Mouse (Mus musculus) embryonic facial prominence, embryonic 12.5 days (tissue): ENCODE measurements around the gene Nudt4. TPM values are rescaled to one million over a fixed set of nuclear protein-coding genes. Genes with fewer than 3 reads are reported as not detected.
A peak's percentile ranks its signal among the peaks of the same experiment; 100 is the strongest.

Experiments
- ATAC-seq: fragments of 200-750 bp; cut with Nextera tagmentation; 2 replicates; pipeline ENCODE4 v1.8.0; 2017; ENCODE audit not compliant: insufficient number of reproducible peaks, insufficient read depth, low FRiP score, low TSS enrichment
- H3K27ac ChIP-seq: fragments of 300-500 bp; sonication (generic); 2 replicates; pipeline ENCODE4 v1.5.1; 2016; ENCODE audit warnings: mild to moderate bottlenecking
- H3K27me3 ChIP-seq: fragments of 300-500 bp; sonication (generic); 2 replicates; pipeline ENCODE4 v1.6.1; 2016; ENCODE audit warnings: mild to moderate bottlenecking, moderate library complexity
- H3K36me3 ChIP-seq: fragments of 300-500 bp; sonication (generic); 2 replicates; pipeline ENCODE4 v1.6.1; 2016; ENCODE audit warnings: mild to moderate bottlenecking
- H3K4me1 ChIP-seq: fragments of 300-500 bp; sonication (generic); 2 replicates; pipeline ENCODE4 v1.6.1; 2016
- H3K4me2 ChIP-seq: fragments of 300-500 bp; sonication (generic); replicated peaks from 2 replicates; pipeline ENCODE4 v1.6.1; 2016; ENCODE audit warnings: mild to moderate bottlenecking, moderate library complexity
- H3K4me3 ChIP-seq: fragments of 300-500 bp; sonication (generic); 2 replicates; pipeline ENCODE4 v1.5.1; 2016; ENCODE audit warnings: mild to moderate bottlenecking
- H3K9ac ChIP-seq: fragments of 300-500 bp; sonication (generic); 2 replicates; pipeline ENCODE4 v1.6.1; 2016; ENCODE audit warnings: mild to moderate bottlenecking, moderate library complexity
- H3K9me3 ChIP-seq: fragments of 300-500 bp; sonication (generic); 2 replicates; pipeline ENCODE4 v1.6.1; 2016; ENCODE audit warnings: mild to moderate bottlenecking, moderate library complexity
- WGBS: fragments of 180-500 bp; shearing (Covaris S2); methylation state at CpG from one replicate; pipeline ENCODE4 v1.1.7; 2016; 5-methylcytosine and 5-hydroxymethylcytosine counted together
- polyA plus RNA-seq: library from polyadenylated mRNA; unstranded; fragments of >200 nt; fragmentation: Nextera tagmentation; extraction: Ambion mirVana; gene quantifications from 2 replicates; pipeline ENCODE4 v1.2.1, GENCODE M21; 2016

The Nudt4 gene
- polyA plus RNA-seq, 1 experiment from 2014 or later = 122 TPM

- ATAC-seq = no peak
- 82% methylated on average over 6 of the region's 6 CpGs for WGBS
Measured at GRCm38 (mm10) chr10:95590196-95590595, 26.2 kb upstream of the Nudt4 start.

GRCm38 (mm10) chr10:95589196-95589595 lies 25.2 kb upstream of the Nudt4 start:
- no peak overlapping the region for H3K9ac ChIP-seq
- 91% methylated on average over 4 of the region's 4 CpGs for WGBS
- no peak overlapping the region for H3K4me3 ChIP-seq
- no peaks in the 10 kb centered on the region for H3K4me1 ChIP-seq
- H3K27me3 ChIP-seq = no peaks in the 10 kb centered on the region
- ATAC-seq = 0 out of 2 replicates have a peak, but pooled peaks have one; percentile 41
- no peaks in the 10 kb centered on the region for H3K9me3 ChIP-seq
- no peaks in the 10 kb centered on the region for H3K36me3 ChIP-seq
- H3K4me2 ChIP-seq = no peak overlapping the region
- H3K27ac ChIP-seq = no peak overlapping the region

More at GRCm38 (mm10) chr10:95590196-95590595, 26.2 kb upstream of the Nudt4 start:
- Histone ChIP-seq H3K4me3 (no peak overlapping the region), H3K4me2 (no peak overlapping the region), H3K9ac (no peak overlapping the region), H3K36me3 (no peaks in the 10 kb centered on the region), H3K4me1 (no peaks in the 10 kb centered on the region), H3K27me3 (no peaks in the 10 kb centered on the region), H3K9me3 (no peaks in the 10 kb centered on the region), H3K27ac (no peak overlapping the region)

GRCm38 (mm10) chr10:95587509-95588220 lies 23.7 kb upstream of the Nudt4 start:
- no peaks in the 10 kb centered on the region for H3K27me3 ChIP-seq
- no peak for ATAC-seq
- H3K9ac ChIP-seq = no peak overlapping the region
- H3K4me2 ChIP-seq = no peak overlapping the region
- no peak overlapping the region for H3K4me3 ChIP-seq
- no peak overlapping the region for H3K27ac ChIP-seq
- WGBS = 56% methylated on average over 8 of the region's 8 CpGs
- H3K9me3 ChIP-seq = no peaks in the 10 kb centered on the region
- no peaks in the 10 kb centered on the region for H3K36me3 ChIP-seq
- H3K4me1 ChIP-seq = no peaks in the 10 kb centered on the region

- Histone ChIP-seq H3K36me3 (no peaks in the 10 kb centered on the region), H3K27me3 (no peaks in the 10 kb centered on the region), H3K9me3 (no peaks in the 10 kb centered on the region), H3K9ac (no peak overlapping the region), H3K4me3 (no peak overlapping the region), H3K4me1 (no peaks in the 10 kb centered on the region), H3K27ac (no peak overlapping the region), H3K4me2 (no peak overlapping the region)
- WGBS = 82% methylated on average over 6 of the region's 6 CpGs
- ATAC-seq = no peak
Measured at GRCm38 (mm10) chr10:95585554-95585953, 21.6 kb upstream of the Nudt4 start.

GRCm38 (mm10) chr10:95577567-95577950 lies 13.6 kb upstream of the Nudt4 start:
- Histone ChIP-seq H3K27me3 (no peaks in the 10 kb centered on the region), H3K9ac (no peak overlapping the region), H3K4me3 (no peak overlapping the region), H3K9me3 (no peaks in the 10 kb centered on the region), H3K27ac (peak overlapping the region; percentile 51; the same call in 1 of the 2 replicates), H3K4me2 (no peak overlapping the region), H3K36me3 (no peaks in the 10 kb centered on the region), H3K4me1 (no peaks in the 10 kb centered on the region; the same call in 1 of the 2 replicates)
- 17% methylated on average over 4 of the region's 4 CpGs for WGBS
- ATAC-seq = 0 out of 2 replicates have a peak, but pooled peaks have one; percentile 10

GRCm38 (mm10) chr10:95576876-95577566 lies 13.1 kb upstream of the Nudt4 start:
- WGBS = 60% methylated on average over 14 of the region's 14 CpGs
- Histone ChIP-seq H3K9ac (no peak overlapping the region), H3K4me1 (no peaks in the 10 kb centered on the region; the same call in 1 of the 2 replicates), H3K4me2 (no peak overlapping the region), H3K27me3 (no peaks in the 10 kb centered on the region), H3K27ac (0 out of 2 replicates have a peak overlapping the region, but pooled peaks have one; percentile 1), H3K36me3 (no peaks in the 10 kb centered on the region), H3K9me3 (no peaks in the 10 kb centered on the region), H3K4me3 (no peak overlapping the region)
- ATAC-seq = no peak

GRCm38 (mm10) chr10:95575839-95576380 lies 12.0 kb upstream of the Nudt4 start:
- no peak for ATAC-seq
- Histone ChIP-seq H3K4me3 (no peak overlapping the region), H3K4me1 (no peaks in the 10 kb centered on the region; the same call in 1 of the 2 replicates), H3K27me3 (no peaks in the 10 kb centered on the region), H3K36me3 (no peaks in the 10 kb centered on the region), H3K9ac (no peak overlapping the region), H3K9me3 (no peaks in the 10 kb centered on the region), H3K27ac (no peak overlapping the region), H3K4me2 (no peak overlapping the region)
- WGBS = 77% methylated on average over 10 of the region's 10 CpGs

- no peaks in the 10 kb centered on the region for H3K27me3 ChIP-seq
- H3K9me3 ChIP-seq = no peaks in the 10 kb centered on the region
- ATAC-seq = no peak
- H3K4me2 ChIP-seq = no peak overlapping the region
- WGBS = 78% methylated on average over 4 of the region's 4 CpGs
- H3K4me1 ChIP-seq = no peaks in the 10 kb centered on the region; the same call in 1 of the 2 replicates
- no peak overlapping the region for H3K27ac ChIP-seq
- H3K4me3 ChIP-seq = no peak overlapping the region
- H3K36me3 ChIP-seq = no peaks in the 10 kb centered on the region
- no peak overlapping the region for H3K9ac ChIP-seq
Measured at GRCm38 (mm10) chr10:95574994-95575393, 11.0 kb upstream of the Nudt4 start.

GRCm38 (mm10) chr10:95569441-95569840 lies 5.5 kb upstream of the Nudt4 start:
- Histone ChIP-seq H3K4me2 (no peak overlapping the region), H3K9me3 (no peaks in the 10 kb centered on the region), H3K4me3 (no peak overlapping the region), H3K27ac (no peak overlapping the region), H3K4me1 (peaks cover 9% of the 10 kb centered on the region; the same call in 1 of the 2 replicates), H3K36me3 (no peaks in the 10 kb centered on the region), H3K9ac (no peak overlapping the region), H3K27me3 (no peaks in the 10 kb centered on the region)
- WGBS = 70% methylated on average over 2 of the region's 2 CpGs
- ATAC-seq = no peak

- WGBS = 73% methylated on average over 6 of the region's 6 CpGs
Measured at GRCm38 (mm10) chr10:95568016-95568415, 4.1 kb upstream of the Nudt4 start.

GRCm38 (mm10) chr10:95567550-95567949 lies 3.6 kb upstream of the Nudt4 start:
- H3K27ac ChIP-seq = no peak overlapping the region
- H3K4me3 ChIP-seq = no peak overlapping the region
- H3K9me3 ChIP-seq = no peaks in the 10 kb centered on the region
- H3K9ac ChIP-seq = no peak overlapping the region
- no peaks in the 10 kb centered on the region for H3K27me3 ChIP-seq
- peaks cover 9% of the 10 kb centered on the region; the same call in 1 of the 2 replicates for H3K4me1 ChIP-seq
- ATAC-seq = no peak
- H3K36me3 ChIP-seq = no peaks in the 10 kb centered on the region
- 68% methylated on average over 5 of the region's 5 CpGs for WGBS
- H3K4me2 ChIP-seq = no peak overlapping the region

More at GRCm38 (mm10) chr10:95568016-95568415, 4.1 kb upstream of the Nudt4 start:
- Histone ChIP-seq H3K4me3 (no peak overlapping the region), H3K4me2 (no peak overlapping the region), H3K9me3 (no peaks in the 10 kb centered on the region), H3K27me3 (no peaks in the 10 kb centered on the region), H3K36me3 (no peaks in the 10 kb centered on the region), H3K27ac (no peak overlapping the region), H3K4me1 (peaks cover 9% of the 10 kb centered on the region; the same call in 1 of the 2 replicates), H3K9ac (no peak overlapping the region)
- no peak for ATAC-seq
